Mouse (Mus musculus): ENCODE data around the gene Grrp1. TPM values are rescaled to one million over a fixed set of nuclear protein-coding genes. Genes with fewer than 3 reads are reported as not detected.
"Not testable (repeated sequence)": the region's sequence is repeated elsewhere in the genome, so short reads cannot be mapped to it uniquely, and the experiment has no call there.

Gene Grrp1
- polyA plus RNA-seq, 1 experiment from 2014 or later, result 8.8 TPM

- DNase-seq (ENCODE audit: low spot score), result peak; percentile 90
- H3K36me3 ChIP-seq, result peaks cover 22% of the 10 kb centered on the region
- under 1% methylated on average over 43 of the region's 43 CpGs for WGBS
- H3K27ac ChIP-seq, result peak within 1 kb of the TSS; percentile 99
- peak within 1 kb of the TSS; percentile 99 for H3K4me3 ChIP-seq
- H3K4me1 ChIP-seq, result peaks cover 49% of the 10 kb centered on the region
- H3K9me3 ChIP-seq, result no peaks in the 10 kb centered on the region
- no peaks in the 10 kb centered on the region for H3K27me3 ChIP-seq (ENCODE audit: insufficient read depth, poor library complexity, severe bottlenecking)
Measured at GRCm38 (mm10) chr4:134287575-134288025, 33.7 kb upstream of the Grrp1 start, which contains the start of gene Pdik1l. TSS of gene Pdik1l (minus strand) at chr4:134287895.

GRCm38 (mm10) chr4:134287168-134287564 is 33.3 kb upstream of the Grrp1 start:
- WGBS, result under 1% methylated on average over 59 of the region's 59 CpGs
- Histone ChIP-seq H3K4me3 (peak overlapping the region; percentile 99), H3K36me3 (peaks cover 27% of the 10 kb centered on the region), H3K9me3 (no peaks in the 10 kb centered on the region), H3K27me3 (ENCODE audit: insufficient read depth, poor library complexity, severe bottlenecking) (no peaks in the 10 kb centered on the region), H3K27ac (peak overlapping the region; percentile 99), H3K4me1 (peaks cover 44% of the 10 kb centered on the region)
- DNase-seq (ENCODE audit: low spot score), result peak; percentile 95

- peak; percentile 84 for DNase-seq (ENCODE audit: low spot score)
- no peaks in the 10 kb centered on the region for H3K9me3 ChIP-seq
- H3K36me3 ChIP-seq, result peaks cover 32% of the 10 kb centered on the region
- H3K27ac ChIP-seq, result peak overlapping the region; percentile 99
- H3K4me3 ChIP-seq, result peak overlapping the region; percentile 99
- H3K27me3 ChIP-seq (ENCODE audit: insufficient read depth, poor library complexity, severe bottlenecking), result no peaks in the 10 kb centered on the region
- WGBS, result 3% methylated on average over 59 of the region's 59 CpGs
- H3K4me1 ChIP-seq, result peaks cover 41% of the 10 kb centered on the region
Measured at GRCm38 (mm10) chr4:134286226-134287167, 32.6 kb upstream of the Grrp1 start.

- DNase-seq (ENCODE audit: low spot score), result no peak
- 46% methylated on average over 2 of the region's 2 CpGs for WGBS
Measured at GRCm38 (mm10) chr4:134284942-134285341, 31.0 kb upstream of the Grrp1 start.

GRCm38 (mm10) chr4:134273417-134274345 is 19.8 kb upstream of the Grrp1 start:
- Histone ChIP-seq H3K27me3 (ENCODE audit: insufficient read depth, poor library complexity, severe bottlenecking) (no peaks in the 10 kb centered on the region), H3K4me1 (peaks cover 4% of the 10 kb centered on the region; the same call in 1 of the 2 replicates), H3K4me3 (peak overlapping the region; percentile 52), H3K36me3 (peaks cover 28% of the 10 kb centered on the region), H3K27ac (peak overlapping the region; percentile 77), H3K9me3 (no peaks in the 10 kb centered on the region)
- DNase-seq (ENCODE audit: low spot score), result peak; percentile 93
- WGBS, result 2% methylated on average over 14 of the region's 14 CpGs

More at GRCm38 (mm10) chr4:134284942-134285341, 31.0 kb upstream of the Grrp1 start:
- no peak overlapping the region; the same call in 1 of the 2 replicates for H3K27ac ChIP-seq
- H3K36me3 ChIP-seq, result peaks cover 43% of the 10 kb centered on the region
- no peak overlapping the region for H3K4me3 ChIP-seq
- no peaks in the 10 kb centered on the region for H3K27me3 ChIP-seq (ENCODE audit: insufficient read depth, poor library complexity, severe bottlenecking)
- no peaks in the 10 kb centered on the region for H3K9me3 ChIP-seq
- peaks cover 41% of the 10 kb centered on the region for H3K4me1 ChIP-seq

GRCm38 (mm10) chr4:134272731-134273416 is 19.0 kb upstream of the Grrp1 start:
- WGBS, result 19% methylated on average over 12 of the region's 13 CpGs
- H3K27me3 ChIP-seq (ENCODE audit: insufficient read depth, poor library complexity, severe bottlenecking), result no peaks in the 10 kb centered on the region
- peaks cover 20% of the 10 kb centered on the region for H3K36me3 ChIP-seq
- peak overlapping the region; percentile 52 for H3K4me3 ChIP-seq
- H3K27ac ChIP-seq, result peak overlapping the region; percentile 77
- peaks cover 4% of the 10 kb centered on the region; the same call in 1 of the 2 replicates for H3K4me1 ChIP-seq
- H3K9me3 ChIP-seq, result no peaks in the 10 kb centered on the region
- DNase-seq (ENCODE audit: low spot score), result no peak

GRCm38 (mm10) chr4:134271979-134272378 is 18.1 kb upstream of the Grrp1 start:
- WGBS, result 82% methylated on average over 7 of the region's 7 CpGs
- Histone ChIP-seq H3K4me3 (no peak overlapping the region), H3K36me3 (peaks cover 11% of the 10 kb centered on the region; the same call in 1 of the 2 replicates), H3K4me1 (peaks cover 4% of the 10 kb centered on the region; the same call in 1 of the 2 replicates), H3K27me3 (ENCODE audit: insufficient read depth, poor library complexity, severe bottlenecking) (no peaks in the 10 kb centered on the region), H3K9me3 (no peaks in the 10 kb centered on the region), H3K27ac (no peak overlapping the region)
- no peak for DNase-seq (ENCODE audit: low spot score)

GRCm38 (mm10) chr4:134269622-134270021 is 15.7 kb upstream of the Grrp1 start:
- H3K27me3 ChIP-seq (ENCODE audit: insufficient read depth, poor library complexity, severe bottlenecking); H3K9me3 ChIP-seq; H3K27ac ChIP-seq; DNase-seq (ENCODE audit: low spot score); H3K4me3 ChIP-seq; H3K4me1 ChIP-seq; H3K36me3 ChIP-seq: not testable (repeated sequence)

- no peaks in the 10 kb centered on the region; the same call in 1 of the 2 replicates for H3K9me3 ChIP-seq
- no peak for DNase-seq (ENCODE audit: low spot score)
- no peak overlapping the region for H3K4me3 ChIP-seq
- no peaks in the 10 kb centered on the region for H3K27me3 ChIP-seq (ENCODE audit: insufficient read depth, poor library complexity, severe bottlenecking)
- H3K27ac ChIP-seq, result no peak overlapping the region
- H3K4me1 ChIP-seq, result no peaks in the 10 kb centered on the region; the same call in 1 of the 2 replicates
- 78% methylated on average over 19 of the region's 19 CpGs for WGBS
- H3K36me3 ChIP-seq, result no peaks in the 10 kb centered on the region
Measured at GRCm38 (mm10) chr4:134268102-134268655, 14.3 kb upstream of the Grrp1 start.

- Histone ChIP-seq H3K36me3 (no peaks in the 10 kb centered on the region), H3K9me3 (no peaks in the 10 kb centered on the region; the same call in 1 of the 2 replicates), H3K27ac (no peak overlapping the region), H3K4me1 (no peaks in the 10 kb centered on the region), H3K27me3 (ENCODE audit: insufficient read depth, poor library complexity, severe bottlenecking) (no peaks in the 10 kb centered on the region), H3K4me3 (no peak overlapping the region)
- 58% methylated on average over 9 of the region's 9 CpGs for WGBS
- no peak for DNase-seq (ENCODE audit: low spot score)
Measured at GRCm38 (mm10) chr4:134265860-134266585, 12.1 kb upstream of the Grrp1 start.

- Histone ChIP-seq H3K9me3 (no peaks in the 10 kb centered on the region; the same call in 1 of the 2 replicates), H3K27me3 (ENCODE audit: insufficient read depth, poor library complexity, severe bottlenecking) (no peaks in the 10 kb centered on the region), H3K4me3 (no peak overlapping the region), H3K27ac (no peak overlapping the region), H3K4me1 (peaks cover 4% of the 10 kb centered on the region; the same call in 1 of the 2 replicates), H3K36me3 (no peaks in the 10 kb centered on the region)
- DNase-seq (ENCODE audit: low spot score), result no peak
- 32% methylated on average over 6 of the region's 6 CpGs for WGBS
Measured at GRCm38 (mm10) chr4:134263191-134263590, 9.3 kb upstream of the Grrp1 start.

All from heart, embryonic 10.5 days (tissue).